In genomic region chr6:91285450-91285790, GRCm38 (mm10) we compare ENCODE assay signal across 8 mouse cellular contexts.
A peak's percentile ranks its signal among the peaks of the same experiment; 100 is the strongest.
DNase-seq lines count a peak whose midpoint lies in the region; ATAC-seq lines count a peak whose summit lies in the region.

No protein-coding gene starts in this region.

- H3K9ac ChIP-seq in forebrain, embryonic 14.5 days (ENCODE audit: low read length), result peak overlapping the region; percentile 61
- no peak overlapping the region for H3K9ac ChIP-seq in liver, embryonic 15.5 days
- H3K9ac ChIP-seq in neural tube, embryonic 14.5 days (replicated peaks; ENCODE audit: low read depth, low read length), result peak overlapping the region; percentile 55

- H3K4me2 ChIP-seq in forebrain, embryonic 14.5 days (ENCODE audit: low read length), result peak overlapping the region; percentile 77
- peak overlapping the region; percentile 15; the same call in 1 of the 2 replicates for H3K4me2 ChIP-seq in liver, embryonic 15.5 days
- peak overlapping the region; percentile 65 for H3K4me2 ChIP-seq in neural tube, embryonic 14.5 days (ENCODE audit: low read depth, low read length)

- no peaks in the 10 kb centered on the region for H3K36me3 ChIP-seq in forebrain, embryonic 14.5 days (ENCODE audit: control insufficient read depth, insufficient read depth, low read length)
- no peaks in the 10 kb centered on the region for H3K36me3 ChIP-seq in liver, embryonic 15.5 days (replicated peaks)
- no peaks in the 10 kb centered on the region for H3K36me3 ChIP-seq in neural tube, embryonic 14.5 days (ENCODE audit: control insufficient read depth, insufficient read depth, low read length)

- DNase-seq in CD4-positive helper T cell, adult 2 months (ENCODE audit: low read depth, low spot score), result peak; percentile 32
- DNase-seq in c-Kit-positive CD71-positive TER-119-positive erythroid progenitor cells, embryonic 14.5 days (ENCODE audit: low spot score), result peak; percentile 29
- peak; percentile 89 for DNase-seq in forebrain, embryonic 14.5 days (ENCODE audit: low spot score)
- peak; percentile 82 to 90 for DNase-seq in heart, postnatal 10 days
- DNase-seq in kidney, postnatal 36 days, result peak; percentile 76 to 91
- peak; percentile 52 for DNase-seq in thymus, postnatal 14 days

- no peaks in the 10 kb centered on the region for H3K27me3 ChIP-seq in forebrain, embryonic 14.5 days (replicated peaks; ENCODE audit: control insufficient read depth, insufficient read depth, low read length)
- H3K27me3 ChIP-seq in liver, embryonic 15.5 days, result peaks cover 94% of the 10 kb centered on the region
- H3K27me3 ChIP-seq in neural tube, embryonic 14.5 days (ENCODE audit: control insufficient read depth, insufficient read depth, low read length), result no peaks in the 10 kb centered on the region

- under 1% methylated on average over 28 of the region's 28 CpGs for WGBS in forebrain, embryonic 14.5 days
- under 1% methylated on average over 28 of the region's 28 CpGs for WGBS in liver, embryonic 15.5 days (ENCODE audit: insufficient replicate concordance)
- under 1% methylated on average over 28 of the region's 28 CpGs for WGBS in neural tube, embryonic 14.5 days

- ATAC-seq in forebrain, embryonic 14.5 days, result peak; percentile 71
- ATAC-seq in liver, embryonic 15.5 days (ENCODE audit: insufficient read depth), result no peak
- peak; percentile 71 for ATAC-seq in neural tube, embryonic 14.5 days (ENCODE audit: low read depth)

- H3K4me3 ChIP-seq in forebrain, embryonic 14.5 days (ENCODE audit: low read depth, low read length), result peak overlapping the region; percentile 27
- H3K4me3 ChIP-seq in liver, embryonic 15.5 days (replicated peaks), result no peak overlapping the region
- peak overlapping the region; percentile 25 for H3K4me3 ChIP-seq in neural tube, embryonic 14.5 days (ENCODE audit: low read depth, low read length)

- H3K4me1 ChIP-seq in forebrain, embryonic 14.5 days (ENCODE audit: control insufficient read depth, insufficient read depth, low read length), result peaks cover 35% of the 10 kb centered on the region
- no peaks in the 10 kb centered on the region; the same call in 1 of the 2 replicates for H3K4me1 ChIP-seq in liver, embryonic 15.5 days (replicated peaks)
- peaks cover 21% of the 10 kb centered on the region for H3K4me1 ChIP-seq in neural tube, embryonic 14.5 days (ENCODE audit: control insufficient read depth, insufficient read depth, low read length)

- intact Hi-C loops in heart, postnatal 10 days (cut with DNase I), result no loop called here

- H3K27ac ChIP-seq in forebrain, embryonic 14.5 days (ENCODE audit: low read depth, low read length), result peak overlapping the region; percentile 87
- H3K27ac ChIP-seq in liver, embryonic 15.5 days (replicated peaks), result no peak overlapping the region
- H3K27ac ChIP-seq in neural tube, embryonic 14.5 days (ENCODE audit: low read depth, low read length), result peak overlapping the region; percentile 70; the same call in 1 of the 2 replicates

- H3K9me3 ChIP-seq in forebrain, embryonic 14.5 days (replicated peaks; ENCODE audit: control insufficient read depth, low read length), result no peaks in the 10 kb centered on the region
- no peaks in the 10 kb centered on the region for H3K9me3 ChIP-seq in liver, embryonic 15.5 days (replicated peaks)
- H3K9me3 ChIP-seq in neural tube, embryonic 14.5 days (ENCODE audit: control insufficient read depth, low read length), result no peaks in the 10 kb centered on the region

Comparison
In these comparisons a context has a peak if more than half of its experiments do, and no peak if none do; other contexts are left out.
1. DNase-seq: peak in every context shown above with its lines; median percentile 89 in forebrain, embryonic 14.5 days; 86 in heart, postnatal 10 days; 84 in kidney, postnatal 36 days; 52 in thymus, postnatal 14 days; 32 in CD4-positive helper T cell, adult 2 months; 29 in c-Kit-positive CD71-positive TER-119-positive erythroid progenitor cells, embryonic 14.5 days.
2. H3K4me2 ChIP-seq: peak in every context shown above with its lines; median percentile 77 in forebrain, embryonic 14.5 days; 65 in neural tube, embryonic 14.5 days; 15 in liver, embryonic 15.5 days.